Mouse (Mus musculus) stomach, embryonic 16.5 days (tissue): ENCODE results near the gene Eea1. TPM values are rescaled to one million over a fixed set of nuclear protein-coding genes. Genes with fewer than 3 reads are reported as not detected.

Experiments used
- ATAC-seq: fragments of 200-750 bp; cut with Nextera tagmentation; 2 replicates; pipeline ENCODE4 v1.8.0; 2017; ENCODE audit warnings: moderate number of reproducible peaks, moderate TSS enrichment; ENCODE audit not compliant: insufficient read depth, low FRiP score
- H3K27ac ChIP-seq: fragments of 300-500 bp; sonication (generic); 2 replicates; pipeline ENCODE4 v1.5.1; 2014; ENCODE audit warnings: low read length
- H3K27me3 ChIP-seq: fragments of 300-500 bp; sonication (generic); 2 replicates; pipeline ENCODE4 v1.6.1; 2014; ENCODE audit warnings: low read length, control low read depth, mixed read lengths; ENCODE audit not compliant: control insufficient read depth, insufficient read depth
- H3K36me3 ChIP-seq: fragments of 300-500 bp; sonication (generic); 2 replicates; pipeline ENCODE4 v1.6.1; 2014; ENCODE audit warnings: low read length; ENCODE audit not compliant: control insufficient read depth, insufficient read depth
- H3K4me1 ChIP-seq: fragments of 300-500 bp; sonication (generic); 2 replicates; pipeline ENCODE4 v1.6.1; 2014; ENCODE audit warnings: low read length, control low read depth, mixed read lengths; ENCODE audit not compliant: control insufficient read depth, insufficient read depth
- H3K4me2 ChIP-seq: fragments of 300-500 bp; sonication (generic); 2 replicates; pipeline ENCODE4 v1.6.1; 2014; ENCODE audit warnings: low read depth, low read length, mixed read lengths
- H3K4me3 ChIP-seq: fragments of 300-500 bp; sonication (generic); replicated peaks from 2 replicates; pipeline ENCODE4 v1.5.1; 2014; ENCODE audit warnings: mild to moderate bottlenecking, low read length
- H3K9ac ChIP-seq: fragments of 300-500 bp; sonication (generic); 2 replicates; pipeline ENCODE4 v1.6.1; 2014; ENCODE audit warnings: low read length
- H3K9me3 ChIP-seq: fragments of 300-500 bp; sonication (generic); replicated peaks from 2 replicates; pipeline ENCODE4 v1.6.1; 2016; ENCODE audit warnings: low read length, control low read depth; ENCODE audit not compliant: control insufficient read depth
- WGBS: fragments of 180-500 bp; shearing (Covaris S2); extraction: QIAGEN DNeasy Blood & Tissue Kit; methylation state at CpG from one replicate; pipeline ENCODE4 v1.1.7; 2014; 5-methylcytosine and 5-hydroxymethylcytosine counted together
- polyA plus RNA-seq: library from polyadenylated mRNA; unstranded; fragments of >200 nt; fragmentation: Nextera tagmentation; extraction: Ambion mirVana; gene quantifications from 2 replicates; pipeline ENCODE4 v1.2.1, GENCODE M21; 2015

Gene Eea1
- polyA plus RNA-seq, 1 experiment from 2014 or later, result 18.1 TPM

- Histone ChIP-seq H3K9me3 (no peaks in the 10 kb centered on the region), H3K4me1 (no peaks in the 10 kb centered on the region), H3K9ac (no peak overlapping the region), H3K36me3 (0 out of 2 replicates have a peak, but pooled peaks cover 3% of the 10 kb centered on the region), H3K27me3 (no peaks in the 10 kb centered on the region), H3K4me3 (no peak overlapping the region), H3K27ac (no peak overlapping the region), H3K4me2 (no peak overlapping the region)
- 37% methylated on average over 3 of the region's 3 CpGs for WGBS
- ATAC-seq, result no peak
These were observed 30.3 kb downstream of the Eea1 start for GRCm38 (mm10) chr10:95970744-95971212.

- Histone ChIP-seq H3K9me3 (no peaks in the 10 kb centered on the region), H3K27me3 (no peaks in the 10 kb centered on the region), H3K9ac (no peak overlapping the region), H3K4me3 (no peak overlapping the region), H3K4me2 (no peak overlapping the region), H3K4me1 (no peaks in the 10 kb centered on the region), H3K36me3 (0 out of 2 replicates have a peak, but pooled peaks cover 3% of the 10 kb centered on the region), H3K27ac (no peak overlapping the region)
- 81% methylated on average over 4 of the region's 4 CpGs for whole genome bisulfite sequencing
- ATAC-seq, result no peak
These were observed 30.9 kb downstream of the Eea1 start for GRCm38 (mm10) chr10:95971341-95971740.

GRCm38 (mm10) chr10:95971942-95972341, 31.5 kb downstream of the Eea1 start:
- 84% methylated on average over 3 of the region's 3 CpGs for WGBS

GRCm38 (mm10) chr10:95974462-95974861, 34.0 kb downstream of the Eea1 start:
- H3K36me3 ChIP-seq, result 0 out of 2 replicates have a peak, but pooled peaks cover 3% of the 10 kb centered on the region
- no peaks in the 10 kb centered on the region for H3K4me1 ChIP-seq
- ATAC-seq, result no peak
- no peaks in the 10 kb centered on the region for H3K27me3 ChIP-seq
- H3K9me3 ChIP-seq, result no peaks in the 10 kb centered on the region
- H3K4me2 ChIP-seq, result no peak overlapping the region
- no peak overlapping the region for H3K27ac ChIP-seq
- H3K9ac ChIP-seq, result no peak overlapping the region
- H3K4me3 ChIP-seq, result no peak overlapping the region
- WGBS, result 96% methylated on average over 3 of the region's 3 CpGs

More at GRCm38 (mm10) chr10:95971942-95972341, 31.5 kb downstream of the Eea1 start:
- no peak overlapping the region for H3K9ac ChIP-seq
- ATAC-seq, result no peak
- 0 out of 2 replicates have a peak, but pooled peaks cover 3% of the 10 kb centered on the region for H3K36me3 ChIP-seq
- H3K9me3 ChIP-seq, result no peaks in the 10 kb centered on the region
- no peaks in the 10 kb centered on the region for H3K4me1 ChIP-seq
- H3K27me3 ChIP-seq, result no peaks in the 10 kb centered on the region
- no peak overlapping the region for H3K27ac ChIP-seq
- H3K4me3 ChIP-seq, result no peak overlapping the region
- H3K4me2 ChIP-seq, result no peak overlapping the region

- no peak for ATAC-seq
- H3K27ac ChIP-seq, result no peak overlapping the region
- 0 out of 2 replicates have a peak, but pooled peaks cover 3% of the 10 kb centered on the region for H3K36me3 ChIP-seq
- no peaks in the 10 kb centered on the region for H3K9me3 ChIP-seq
- no peak overlapping the region for H3K9ac ChIP-seq
- H3K27me3 ChIP-seq, result no peaks in the 10 kb centered on the region
- no peak overlapping the region for H3K4me3 ChIP-seq
- H3K4me1 ChIP-seq, result no peaks in the 10 kb centered on the region
- 92% methylated on average over 2 of the region's 2 CpGs for WGBS
- no peak overlapping the region for H3K4me2 ChIP-seq
These were observed 36.3 kb downstream of the Eea1 start for GRCm38 (mm10) chr10:95976798-95977197.

GRCm38 (mm10) chr10:95989731-95990130, 49.3 kb downstream of the Eea1 start:
- Histone ChIP-seq H3K9ac (no peak overlapping the region), H3K4me3 (no peak overlapping the region), H3K36me3 (no peaks in the 10 kb centered on the region), H3K9me3 (no peaks in the 10 kb centered on the region), H3K4me1 (no peaks in the 10 kb centered on the region), H3K27me3 (no peaks in the 10 kb centered on the region), H3K27ac (no peak overlapping the region), H3K4me2 (no peak overlapping the region)
- WGBS, result 93% methylated on average over 1 of the region's 1 CpGs
- ATAC-seq, result no peak

GRCm38 (mm10) chr10:95991176-95991575, 50.7 kb downstream of the Eea1 start:
- Histone ChIP-seq H3K4me1 (no peaks in the 10 kb centered on the region), H3K4me3 (no peak overlapping the region), H3K4me2 (no peak overlapping the region), H3K9ac (no peak overlapping the region), H3K27ac (no peak overlapping the region), H3K36me3 (no peaks in the 10 kb centered on the region), H3K9me3 (no peaks in the 10 kb centered on the region), H3K27me3 (no peaks in the 10 kb centered on the region)
- 79% methylated on average over 1 of the region's 1 CpGs for WGBS
- ATAC-seq, result no peak

- Histone ChIP-seq H3K27ac (no peak overlapping the region), H3K4me2 (no peak overlapping the region), H3K9ac (no peak overlapping the region), H3K4me1 (no peaks in the 10 kb centered on the region), H3K27me3 (no peaks in the 10 kb centered on the region), H3K4me3 (no peak overlapping the region), H3K9me3 (no peaks in the 10 kb centered on the region), H3K36me3 (no peaks in the 10 kb centered on the region)
- 76% methylated on average over 5 of the region's 5 CpGs for WGBS
- ATAC-seq, result no peak
These were observed 60.5 kb downstream of the Eea1 start for GRCm38 (mm10) chr10:96000904-96001303.

- Histone ChIP-seq H3K27ac (no peak overlapping the region), H3K9me3 (no peaks in the 10 kb centered on the region), H3K36me3 (peaks cover 17% of the 10 kb centered on the region), H3K4me1 (no peaks in the 10 kb centered on the region), H3K9ac (no peak overlapping the region), H3K27me3 (no peaks in the 10 kb centered on the region), H3K4me2 (no peak overlapping the region), H3K4me3 (no peak overlapping the region)
- no peak for ATAC-seq
These were observed 75.3 kb downstream of the Eea1 start for GRCm38 (mm10) chr10:96015738-96016137.
